Mouse (Mus musculus) kidney, postnatal 0 days (tissue): ENCODE results near the gene Dnaic1. TPM values are rescaled to one million over a fixed set of nuclear protein-coding genes. Genes with fewer than 3 reads are reported as not detected.

Experiments
- ATAC-seq: fragments of 200-750 bp; cut with Nextera tagmentation; replicated peaks from 2 replicates; pipeline ENCODE4 v1.8.0; 2017; ENCODE audit warnings: low read depth, moderate number of reproducible peaks, moderate TSS enrichment, moderate library complexity; ENCODE audit not compliant: low FRiP score
- DNase-seq: peaks from one replicate; pipeline ENCODE4 v3.0.0-alpha.2; 2016; ENCODE audit warnings: low spot score
- H3K27ac ChIP-seq: fragments of 300-500 bp; sonication (generic); 2 replicates; pipeline ENCODE4 v1.5.1; 2014; ENCODE audit warnings: mild to moderate bottlenecking
- H3K27me3 ChIP-seq: fragments of 300-500 bp; sonication (generic); 2 replicates; pipeline ENCODE4 v1.6.1; 2014; ENCODE audit warnings: low read length, mixed read lengths; ENCODE audit not compliant: insufficient read depth
- H3K36me3 ChIP-seq: fragments of 300-500 bp; sonication (generic); 2 replicates; pipeline ENCODE4 v1.6.1; 2014; ENCODE audit warnings: low read length, mixed read lengths; ENCODE audit not compliant: insufficient read depth
- H3K4me1 ChIP-seq: fragments of 300-500 bp; sonication (generic); replicated peaks from 2 replicates; pipeline ENCODE4 v1.6.1; 2014; ENCODE audit warnings: antibody characterized with exemption, low read length, mixed read lengths; ENCODE audit not compliant: insufficient read depth
- H3K4me2 ChIP-seq: fragments of 300-500 bp; sonication (generic); 2 replicates; pipeline ENCODE4 v1.6.1; 2014; ENCODE audit warnings: mild to moderate bottlenecking, low read length, moderate library complexity, mixed read lengths
- H3K4me3 ChIP-seq: fragments of 300-500 bp; sonication (generic); replicated peaks from 2 replicates; pipeline ENCODE4 v1.5.1; 2014; ENCODE audit warnings: low read depth, low read length
- H3K9ac ChIP-seq: fragments of 300-500 bp; sonication (generic); 2 replicates; pipeline ENCODE4 v1.6.1; 2014; ENCODE audit warnings: low read depth, low read length
- H3K9me3 ChIP-seq: fragments of 300-500 bp; sonication (generic); replicated peaks from 2 replicates; pipeline ENCODE4 v1.6.1; 2016; ENCODE audit warnings: low read length, inconsistent platforms, mixed read lengths
- CTCF ChIP-seq: IDR thresholded peaks from 2 replicates; pipeline ENCODE4 v1.5.1; 2016; ENCODE audit warnings: antibody characterized with exemption, low read depth, mild to moderate bottlenecking, moderate library complexity
- WGBS: fragments of 180-500 bp; shearing (Covaris S2); extraction: QIAGEN DNeasy Blood & Tissue Kit; methylation state at CpG from one replicate; pipeline ENCODE4 v1.1.7; 2014; 5-methylcytosine and 5-hydroxymethylcytosine counted together
- polyA plus RNA-seq: library from polyadenylated mRNA; unstranded; fragments of >200 nt; fragmentation: Nextera tagmentation; extraction: Ambion mirVana; gene quantifications from 2 replicates; pipeline ENCODE4 v1.2.1, GENCODE M21; 2015

Gene Dnaic1
- polyA plus RNA-seq, 1 experiment from 2014 or later = 1.3 TPM

DNA sequence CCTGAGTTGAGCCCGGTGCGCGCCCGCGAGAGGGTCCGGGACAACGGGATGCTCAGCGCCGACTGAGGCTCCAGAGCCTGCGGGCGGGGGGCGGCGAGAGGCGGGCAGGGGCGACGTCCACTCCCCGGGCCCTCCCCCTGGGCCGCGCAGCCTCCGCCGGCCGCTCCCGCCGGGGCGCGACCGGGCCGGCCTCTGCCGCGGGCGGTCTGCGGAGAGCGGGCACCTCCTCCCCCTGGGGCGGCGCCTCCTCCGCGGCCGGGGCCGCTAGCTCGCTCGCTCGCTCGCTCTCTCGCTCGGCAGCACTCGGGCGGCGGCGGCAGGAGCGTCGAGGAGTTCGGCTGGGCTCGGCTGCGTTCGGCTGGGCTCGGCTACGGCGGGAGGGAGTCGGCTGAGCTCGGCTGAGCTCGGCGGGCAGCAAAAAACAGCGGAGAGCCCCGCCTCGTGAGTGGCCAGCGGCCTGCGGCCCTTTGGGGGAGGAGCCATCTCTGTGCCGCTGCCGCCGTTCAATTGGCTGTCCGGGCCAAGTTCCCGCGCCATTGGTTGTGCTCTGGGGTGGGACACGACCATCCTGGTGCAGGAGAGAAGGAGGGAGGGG lies 70.4 kb downstream of the Dnaic1 start, which contains the start of gene Enho:
Gene Enho (minus strand): TSS at position 412 of the 595 bp plus-strand sequence.
- 0% methylated on average over 61 of the region's 74 CpGs for WGBS
- Histone ChIP-seq H3K9me3 (no peaks in the 10 kb centered on the region), H3K4me3 (peak within 1 kb of the TSS; percentile 61), H3K4me1 (peaks cover 12% of the 10 kb centered on the region; the same call in 1 of the 2 replicates), H3K27ac (peak within 1 kb of the TSS; percentile 71; the same call in 1 of the 2 replicates), H3K27me3 (no peaks in the 10 kb centered on the region), H3K36me3 (no peaks in the 10 kb centered on the region), H3K9ac (peak within 1 kb of the TSS; percentile 76), H3K4me2 (peak within 1 kb of the TSS; percentile 88)
- TF ChIP-seq CTCF = no peak
- DNase-seq = peak; percentile 98
- ATAC-seq = peak; percentile 90

DNA sequence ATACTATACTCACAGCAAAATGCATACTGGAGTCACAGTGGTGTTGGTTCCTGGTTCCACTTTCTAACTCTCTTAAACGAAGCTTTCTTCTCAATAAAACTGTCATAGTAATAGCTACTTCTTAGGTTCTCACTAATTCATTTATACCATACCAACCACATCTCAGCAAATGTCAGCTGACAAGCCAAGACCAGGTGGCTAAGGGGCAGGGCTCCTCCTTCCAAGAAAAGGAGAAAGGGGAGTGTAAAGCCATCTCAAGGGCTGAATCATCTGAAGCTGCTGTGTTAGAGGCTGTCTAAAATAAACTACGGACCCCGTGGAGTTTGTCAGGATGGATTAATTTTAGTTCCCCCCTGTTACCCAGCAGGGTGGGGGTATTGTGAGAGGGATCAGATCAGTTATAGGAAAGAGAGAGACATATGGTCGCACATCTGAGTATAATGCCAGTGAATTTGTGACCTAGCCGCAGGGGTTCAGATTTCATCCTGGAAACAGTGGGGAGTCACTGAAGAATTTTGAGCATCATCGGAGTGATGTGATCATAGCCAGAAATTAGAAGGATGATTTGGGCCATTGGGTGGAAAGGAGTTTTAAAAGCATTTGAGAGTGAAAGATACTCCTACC lies 71.7 kb downstream of the Dnaic1 start:
- Histone ChIP-seq H3K27ac (no peak overlapping the region), H3K4me2 (no peak overlapping the region), H3K4me3 (no peak overlapping the region), H3K9ac (no peak overlapping the region), H3K27me3 (no peaks in the 10 kb centered on the region), H3K4me1 (peaks cover 4% of the 10 kb centered on the region; the same call in 1 of the 2 replicates), H3K9me3 (no peaks in the 10 kb centered on the region), H3K36me3 (no peaks in the 10 kb centered on the region)
- 79% methylated on average over 6 of the region's 6 CpGs for WGBS
- DNase-seq (no peak), ATAC-seq (no peak)
- no peak for TF ChIP-seq CTCF

- H3K9ac ChIP-seq = no peak overlapping the region
- ATAC-seq = peak; percentile 60; the same call in 1 of the 2 replicates
- DNase-seq = peak; percentile 75
- WGBS = 15% methylated on average over 5 of the region's 5 CpGs
- H3K4me1 ChIP-seq = no peaks in the 10 kb centered on the region
- H3K4me2 ChIP-seq = no peak overlapping the region
- H3K9me3 ChIP-seq = no peaks in the 10 kb centered on the region
- no peaks in the 10 kb centered on the region for H3K36me3 ChIP-seq
- no peaks in the 10 kb centered on the region for H3K27me3 ChIP-seq
- TF ChIP-seq CTCF = peak; percentile 57; the same call in 1 of the 2 replicates
- no peak overlapping the region for H3K4me3 ChIP-seq
- H3K27ac ChIP-seq = no peak overlapping the region
Measured at GRCm38 (mm10) chr4:41645488-41645887, 75.9 kb downstream of the Dnaic1 start.

DNA sequence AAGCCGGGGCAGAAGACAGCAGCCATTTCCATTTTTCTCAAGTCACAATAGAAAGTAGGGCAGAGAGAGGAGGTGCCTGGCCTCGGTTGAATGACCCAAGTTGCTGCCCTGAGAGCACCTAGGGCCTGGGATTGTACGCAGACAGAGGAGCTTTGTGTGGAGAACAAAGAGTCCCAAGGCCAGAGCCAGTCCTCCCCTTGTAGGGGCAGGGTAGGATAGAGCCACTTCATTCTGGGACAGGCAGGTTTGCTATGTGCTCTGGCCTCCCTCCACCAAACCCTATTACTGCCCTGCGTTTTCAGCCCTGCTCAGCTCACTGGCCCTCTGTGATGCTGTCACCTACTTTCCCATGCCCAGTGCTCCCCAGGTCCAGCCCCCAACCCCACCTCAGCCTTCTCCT lies 78.6 kb downstream of the Dnaic1 start:
- no peak for DNase-seq
- WGBS = 57% methylated on average over 4 of the region's 4 CpGs
- H3K4me3 ChIP-seq = no peak overlapping the region
- H3K9me3 ChIP-seq = no peaks in the 10 kb centered on the region
- no peak; the same call in 1 of the 2 replicates for ATAC-seq
- no peak overlapping the region for H3K27ac ChIP-seq
- H3K9ac ChIP-seq = no peak overlapping the region
- H3K36me3 ChIP-seq = no peaks in the 10 kb centered on the region
- H3K4me1 ChIP-seq = no peaks in the 10 kb centered on the region
- TF ChIP-seq CTCF = no peak
- H3K4me2 ChIP-seq = no peak overlapping the region
- no peaks in the 10 kb centered on the region for H3K27me3 ChIP-seq

DNA sequence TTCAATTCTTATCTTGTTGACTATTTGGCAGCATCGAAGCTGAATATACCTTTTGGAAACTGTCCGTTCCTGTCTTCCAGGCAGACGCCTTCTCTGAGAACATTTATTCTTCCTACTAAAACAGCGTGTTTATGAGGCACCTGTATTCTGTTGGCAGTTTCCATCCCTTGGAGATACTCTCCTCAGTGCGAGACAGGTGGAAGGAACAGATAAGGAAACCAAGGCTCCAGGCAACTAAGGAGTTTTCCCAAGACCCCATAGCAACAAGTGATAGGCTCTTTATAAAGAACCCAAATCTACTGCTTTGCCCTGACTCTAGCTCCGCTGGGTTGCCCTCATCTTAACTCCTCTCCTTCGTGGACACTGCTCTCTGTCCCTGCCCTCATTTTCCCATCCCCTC lies 79.1 kb downstream of the Dnaic1 start:
- Histone ChIP-seq H3K27ac (no peak overlapping the region), H3K4me2 (no peak overlapping the region), H3K9ac (no peak overlapping the region), H3K4me3 (no peak overlapping the region), H3K4me1 (no peaks in the 10 kb centered on the region), H3K9me3 (no peaks in the 10 kb centered on the region), H3K27me3 (no peaks in the 10 kb centered on the region), H3K36me3 (no peaks in the 10 kb centered on the region)
- TF ChIP-seq CTCF = no peak
- ATAC-seq = no peak
- DNase-seq = no peak
- 70% methylated on average over 7 of the region's 7 CpGs for WGBS

GRCm38 (mm10) chr4:41653296-41653695 lies 83.7 kb downstream of the Dnaic1 start:
- ATAC-seq = 0 out of 2 replicates have a peak, but pooled peaks have one; percentile 33
- DNase-seq = peak; percentile 88
- Histone ChIP-seq H3K36me3 (no peaks in the 10 kb centered on the region), H3K4me1 (no peaks in the 10 kb centered on the region), H3K27me3 (no peaks in the 10 kb centered on the region), H3K4me3 (no peak overlapping the region), H3K9ac (no peak overlapping the region), H3K9me3 (no peaks in the 10 kb centered on the region), H3K27ac (no peak overlapping the region), H3K4me2 (no peak overlapping the region)
- 40% methylated on average over 6 of the region's 6 CpGs for WGBS
- peak; percentile 91 for TF ChIP-seq CTCF
